Mouse (Mus musculus) forelimb bud, embryonic 11.5 days (tissue): ENCODE results near the gene Rc3h2.
A peak's percentile ranks its signal among the peaks of the same experiment; 100 is the strongest.

Experiments used
- DNase-seq: peaks from one replicate; pipeline ENCODE4 v3.0.0-alpha.2; 2012; ENCODE audit warnings: low read depth, low spot score

Rc3h2 gene

DNA sequence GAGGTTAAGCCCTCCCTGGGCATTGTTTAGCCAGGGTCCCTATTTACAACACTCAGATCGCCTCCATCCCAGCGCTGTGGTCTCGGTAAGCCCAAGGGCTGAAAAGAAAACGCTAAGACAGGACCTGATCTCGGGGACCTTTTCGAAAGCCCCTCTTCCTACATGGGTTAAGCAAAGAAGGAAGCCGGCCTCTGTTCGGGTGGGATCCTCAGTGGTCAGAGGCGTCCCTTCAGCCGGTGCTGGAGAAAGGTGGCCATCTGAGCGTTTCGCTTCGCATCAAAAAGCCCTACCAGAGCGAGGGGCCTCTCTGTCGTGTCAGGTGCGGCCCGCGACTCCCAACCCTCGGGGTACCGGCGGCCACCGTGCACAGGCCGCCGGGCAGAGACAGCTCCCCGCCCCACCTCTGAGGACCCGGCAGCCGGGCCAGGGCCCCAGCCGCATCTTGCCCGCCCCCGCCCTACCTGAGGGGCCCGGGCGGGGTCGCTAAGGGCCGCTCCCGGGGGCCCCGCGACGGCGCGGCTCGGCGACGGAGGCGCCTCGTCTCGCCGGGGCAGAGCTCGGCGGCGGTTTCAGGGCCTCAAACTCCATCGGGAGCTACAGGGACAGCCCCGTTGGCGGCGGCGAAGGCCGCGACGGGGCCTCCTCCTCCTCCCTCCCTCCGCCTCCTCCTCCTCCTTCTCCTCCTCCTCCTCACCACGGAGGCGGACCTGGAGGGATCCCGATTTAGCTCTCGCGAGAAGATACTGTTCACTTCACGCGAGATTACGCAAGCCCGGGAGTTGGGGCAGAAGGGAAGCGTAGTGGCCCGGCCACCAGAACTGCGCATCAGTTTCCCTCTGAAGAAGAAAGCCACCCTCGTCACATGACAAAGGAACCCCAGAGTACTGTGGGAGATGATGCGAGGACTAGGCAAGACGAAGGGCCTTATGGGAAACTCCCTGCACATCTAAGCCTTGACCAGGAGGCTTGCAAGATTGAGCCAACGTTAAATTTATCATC lies at the start of gene Rc3h2:
Gene Rc3h2 (minus strand): TSS at position 598 of the 999 bp plus-strand sequence.
- peak; percentile 99 for DNase-seq

DNA sequence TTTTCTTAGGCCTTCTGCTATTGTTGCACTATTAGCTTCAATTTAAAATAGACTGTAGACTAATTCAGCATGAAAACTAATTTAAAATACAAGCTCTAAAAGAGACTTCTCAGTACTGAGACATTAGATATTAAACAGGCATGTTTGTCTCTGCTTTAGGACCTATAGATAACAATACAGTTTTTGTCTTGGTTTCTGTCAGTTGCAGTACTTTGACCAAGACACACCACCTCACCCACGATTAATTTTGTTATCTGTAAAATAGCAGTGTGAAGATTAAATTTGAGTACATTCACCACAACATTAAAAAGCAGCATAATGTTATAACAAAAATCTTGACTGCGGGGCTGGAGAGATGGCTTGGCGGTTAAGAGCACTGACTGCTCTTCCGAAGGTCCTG lies 43.6 kb upstream of the Rc3h2 start:
- DNase-seq = no peak

DNA sequence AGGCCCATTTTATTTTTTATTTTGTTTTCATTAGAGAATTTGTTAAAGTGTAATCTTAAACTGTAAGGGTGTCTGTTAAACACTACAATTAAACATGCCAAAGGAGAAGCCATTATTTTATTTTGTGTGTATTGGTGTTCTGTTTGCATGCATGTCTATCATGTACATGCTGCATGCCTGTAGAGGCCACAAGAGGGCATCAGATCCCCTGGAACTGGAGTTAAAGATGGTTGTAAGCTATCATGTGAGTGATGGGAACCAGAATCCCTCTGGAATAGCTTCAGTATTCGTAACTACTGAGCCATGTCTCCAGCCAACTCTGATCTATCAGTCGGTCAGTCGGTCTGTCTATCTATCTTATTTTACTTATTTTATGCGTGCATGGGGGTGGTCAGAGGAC lies 38.0 kb upstream of the Rc3h2 start:
- no peak for DNase-seq

DNA sequence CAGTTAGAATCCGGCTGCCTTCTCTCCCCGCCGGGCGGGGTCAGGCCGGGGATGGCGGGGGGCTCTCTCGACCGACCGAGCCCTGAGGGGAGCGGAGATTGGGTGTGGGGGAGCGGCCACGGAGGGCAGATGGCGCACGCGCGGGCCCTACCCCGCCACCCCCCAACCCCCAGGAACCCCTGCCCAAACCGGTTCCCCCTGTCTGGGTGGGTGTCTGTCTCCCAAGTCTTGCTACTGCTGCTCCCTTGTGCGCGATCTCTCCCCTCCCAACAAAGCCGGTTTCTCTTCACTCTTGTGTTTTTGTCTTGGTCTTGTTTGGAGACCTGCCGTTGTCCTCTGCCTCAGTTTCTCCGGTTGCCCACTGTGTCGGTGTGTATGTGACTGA lies 29.7 kb upstream of the Rc3h2 start:
- peak; percentile 3 for DNase-seq

DNA sequence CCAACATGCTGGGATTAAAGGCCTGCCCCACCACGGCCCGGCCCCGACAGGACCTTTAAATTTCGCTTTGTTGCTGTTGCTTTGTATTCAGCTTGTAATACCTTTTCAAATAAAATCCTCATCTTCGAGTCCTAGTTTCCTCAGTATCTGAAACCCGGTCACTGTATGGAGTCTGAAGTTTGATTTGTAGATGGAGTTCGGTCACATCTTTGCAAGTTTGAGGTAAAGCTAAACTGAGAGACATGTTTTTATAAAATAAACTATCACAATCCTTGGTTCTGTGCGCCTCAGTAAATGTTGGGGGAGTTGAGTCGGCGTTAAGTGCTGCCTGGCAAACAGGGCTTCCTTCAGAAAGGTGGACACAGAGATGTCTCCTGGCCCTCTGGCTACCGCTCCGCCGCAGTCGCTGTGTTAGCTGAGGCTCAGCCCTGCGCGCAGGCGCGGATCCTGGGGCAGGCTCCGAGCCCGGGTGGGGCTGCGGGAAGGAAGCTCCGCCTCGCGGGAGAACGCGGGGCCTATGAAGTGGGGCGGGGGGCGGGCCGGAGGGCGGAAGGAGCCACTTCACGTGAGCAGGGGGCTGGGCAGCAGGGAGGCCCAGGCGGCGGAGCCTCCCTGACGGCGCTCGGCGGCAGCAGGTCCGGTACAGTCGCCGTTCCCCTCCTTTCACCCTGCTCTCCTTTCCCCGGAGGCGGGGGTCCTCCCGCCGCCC lies 29.1 kb upstream of the Rc3h2 start:
- peak; percentile 94 for DNase-seq

DNA sequence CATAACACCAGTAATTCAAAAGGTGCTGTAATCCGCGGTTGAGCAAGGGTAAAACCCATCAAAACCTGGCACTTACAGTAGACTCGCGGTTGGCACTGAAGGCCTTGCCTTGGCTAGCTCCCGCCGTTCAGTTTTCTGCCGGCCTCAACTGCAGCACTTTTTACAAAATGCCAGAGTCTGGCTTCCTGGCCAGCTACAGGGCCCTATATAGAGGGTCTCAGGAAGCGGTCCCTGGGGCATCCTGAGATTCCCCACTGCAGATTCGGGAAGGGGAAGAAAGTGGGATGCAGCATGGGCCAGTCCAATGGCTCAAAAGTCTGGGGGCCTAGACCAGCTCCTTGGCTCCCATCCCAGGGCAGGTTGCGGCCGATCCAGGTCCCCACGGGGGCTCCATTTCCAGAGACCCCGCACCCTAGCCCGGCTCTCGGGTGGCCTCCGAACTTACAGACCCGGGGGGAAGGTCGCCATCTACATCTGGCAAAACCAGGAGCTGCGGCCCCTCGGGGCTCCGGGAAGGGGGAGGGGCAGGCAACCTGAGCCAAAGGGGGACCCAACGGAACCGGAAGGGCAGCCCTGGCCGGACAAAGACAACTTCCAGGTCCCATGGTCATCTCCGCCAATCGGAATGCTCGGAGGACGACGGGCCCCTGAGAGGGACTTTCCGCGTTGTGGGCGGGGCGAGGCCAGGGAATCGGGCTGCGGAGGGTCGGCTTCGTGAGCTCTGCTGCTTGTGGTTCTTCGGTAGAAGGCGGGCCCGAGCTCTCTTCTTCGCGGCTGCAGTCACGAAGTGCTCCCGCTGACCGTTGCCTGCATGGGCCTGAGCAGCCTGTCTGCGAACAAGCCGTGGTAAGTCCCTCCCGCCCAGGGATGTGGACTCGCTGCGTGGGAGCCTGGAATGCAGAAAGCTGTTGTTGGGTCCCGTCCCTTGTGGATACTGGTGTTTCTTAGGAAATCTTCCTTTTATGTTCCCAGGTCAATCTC lies 20.2 kb upstream of the Rc3h2 start, which contains the start of the genes Zbtb26, Zbtb6 and Rabgap1:
Gene Zbtb26 (minus strand): TSS at position 525 of the 981 bp plus-strand sequence.
Gene Zbtb6 (minus strand): TSS at position 561 of the 981 bp plus-strand sequence.
Gene Rabgap1 (plus strand): TSS at position 669 of the 981 bp plus-strand sequence.
- peak; percentile 97 for DNase-seq

DNA sequence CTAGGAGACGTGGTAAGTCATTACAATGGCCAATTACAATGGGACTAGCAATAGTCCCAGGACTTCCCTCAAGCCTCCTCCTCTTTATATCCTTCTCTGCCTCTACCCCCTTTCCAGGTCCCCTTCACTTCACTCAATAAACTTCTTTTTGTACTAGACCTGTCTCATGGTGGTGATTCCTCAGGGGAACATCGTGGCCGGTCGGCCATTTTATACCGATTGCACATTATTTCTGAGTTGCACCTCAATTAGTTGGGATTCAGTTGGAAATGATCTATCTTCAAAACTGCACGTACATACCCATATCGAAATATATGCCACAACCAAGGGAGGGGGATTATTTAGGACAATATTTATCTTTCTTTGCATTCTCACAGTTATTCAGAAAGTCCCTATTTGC lies 8.9 kb upstream of the Rc3h2 start:
- DNase-seq = peak; percentile 12

DNA sequence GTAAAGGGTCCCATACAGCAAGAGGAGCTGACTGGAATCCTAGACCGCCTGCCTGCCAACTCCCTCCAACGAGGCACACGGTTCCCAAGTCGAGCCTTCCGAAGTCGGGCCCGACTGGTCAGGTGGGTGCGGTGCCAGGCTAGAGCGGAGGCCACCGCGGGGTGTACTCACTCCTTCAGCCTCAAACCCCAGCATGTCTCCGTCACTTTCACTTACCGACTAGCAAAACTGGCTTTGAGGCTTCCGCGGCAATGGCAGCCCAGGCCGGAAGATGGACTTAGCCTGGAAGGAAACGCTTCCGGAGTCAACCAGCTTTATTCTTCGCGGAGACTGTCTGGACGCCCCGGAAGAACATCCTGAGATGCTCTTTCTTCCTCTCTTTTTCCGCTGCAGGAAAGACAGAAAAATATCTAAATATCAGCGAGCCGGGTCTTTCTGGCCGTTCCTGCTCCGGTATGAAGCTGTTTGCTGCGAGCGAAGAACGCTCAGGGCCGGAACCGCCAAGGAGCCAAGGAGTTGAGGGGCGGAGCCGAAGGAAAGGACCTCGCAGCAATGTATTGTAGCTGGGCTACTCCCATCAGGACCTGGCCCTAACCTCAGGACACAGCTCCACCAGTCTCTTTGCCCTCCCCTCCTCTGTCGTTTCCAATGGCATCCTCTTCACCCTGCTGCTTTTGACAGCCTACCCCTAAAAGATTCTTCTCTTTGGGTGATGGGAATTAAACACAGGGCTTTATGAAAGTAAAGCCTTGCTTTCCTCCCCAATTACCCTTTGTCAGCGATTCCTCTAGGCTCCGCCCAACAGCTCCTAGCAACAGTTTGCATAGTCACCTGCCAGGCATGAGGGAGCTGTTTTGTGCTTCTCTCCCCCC lies 8.1 kb upstream of the Rc3h2 start:
- DNase-seq = peak; percentile 81

DNA sequence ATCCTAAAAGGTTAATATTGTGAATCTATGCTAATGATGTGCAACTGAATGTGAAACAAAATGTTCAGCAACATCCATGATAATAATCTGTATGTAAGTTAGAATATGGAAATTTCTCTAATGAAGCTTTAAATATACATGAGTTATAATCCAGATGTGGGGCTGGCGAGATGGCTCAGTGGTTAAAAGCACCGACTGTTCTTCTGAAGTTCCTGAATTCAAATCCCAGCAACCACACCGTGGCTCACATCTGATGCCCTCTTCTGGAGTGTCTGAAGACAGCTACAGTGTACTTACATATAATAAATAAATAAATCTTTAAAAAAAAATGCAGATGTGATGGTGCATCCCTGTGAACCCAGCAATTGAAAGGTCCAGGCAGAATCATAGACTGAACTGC lies 968 bp upstream of the Rc3h2 start:
- no peak for DNase-seq

DNA sequence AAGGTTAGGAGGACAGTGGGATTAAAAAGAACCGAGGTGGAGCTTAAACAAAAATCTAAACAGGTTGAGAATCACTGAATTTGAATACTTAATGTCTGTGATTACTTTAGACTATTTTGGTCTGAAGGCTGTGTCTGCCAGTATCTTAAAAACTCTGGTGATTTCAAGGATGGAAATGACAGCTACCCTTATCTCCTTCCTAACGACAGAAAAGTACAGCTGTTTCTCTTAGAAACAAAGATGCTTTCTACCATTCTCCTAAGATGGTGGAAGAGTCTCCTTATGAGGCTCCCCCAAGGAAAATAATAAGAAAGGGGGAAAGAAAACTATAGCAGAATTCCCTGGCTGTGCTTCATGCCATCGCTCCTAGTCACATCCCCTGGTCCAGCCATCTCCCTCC lies 800 bp downstream of the Rc3h2 start:
- no peak for DNase-seq

DNA sequence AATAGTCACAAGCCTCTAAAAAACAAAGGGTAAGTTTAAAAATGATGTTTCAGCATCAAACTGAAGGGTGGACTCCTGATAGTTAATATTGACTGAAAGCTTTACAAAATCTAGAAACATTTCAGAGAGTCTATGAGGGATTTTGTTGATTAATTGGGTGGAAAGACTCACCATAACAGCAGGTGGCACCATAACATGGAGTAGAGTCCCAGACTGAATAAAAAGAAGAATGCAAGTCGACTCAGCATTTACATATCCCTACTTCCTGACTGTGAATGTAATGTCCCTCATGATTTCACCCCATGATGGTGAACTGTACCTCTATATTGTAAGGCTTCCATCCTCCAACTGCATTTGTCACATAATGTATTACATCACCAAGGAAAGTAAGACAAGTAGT lies 27.2 kb downstream of the Rc3h2 start:
- DNase-seq = no peak

DNA sequence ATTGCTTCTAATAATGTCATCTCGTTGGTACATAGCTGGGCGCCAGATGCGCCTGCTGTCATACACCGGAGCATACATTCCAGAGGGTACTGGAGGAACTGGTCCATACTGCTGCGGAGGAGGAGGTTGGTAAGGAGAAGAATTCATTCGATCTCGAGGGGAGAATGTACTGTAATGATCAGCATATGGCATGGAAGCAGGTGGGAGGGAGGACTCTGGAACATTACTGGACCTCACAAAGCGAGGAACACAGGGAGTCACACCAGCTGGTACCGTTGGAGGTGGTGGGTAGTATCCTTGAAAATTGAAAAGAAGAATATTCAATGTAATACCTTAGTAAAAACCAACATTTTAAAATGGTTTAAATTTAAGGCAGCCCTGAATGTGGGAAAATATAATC lies 39.8 kb downstream of the Rc3h2 start:
- DNase-seq = no peak

DNA sequence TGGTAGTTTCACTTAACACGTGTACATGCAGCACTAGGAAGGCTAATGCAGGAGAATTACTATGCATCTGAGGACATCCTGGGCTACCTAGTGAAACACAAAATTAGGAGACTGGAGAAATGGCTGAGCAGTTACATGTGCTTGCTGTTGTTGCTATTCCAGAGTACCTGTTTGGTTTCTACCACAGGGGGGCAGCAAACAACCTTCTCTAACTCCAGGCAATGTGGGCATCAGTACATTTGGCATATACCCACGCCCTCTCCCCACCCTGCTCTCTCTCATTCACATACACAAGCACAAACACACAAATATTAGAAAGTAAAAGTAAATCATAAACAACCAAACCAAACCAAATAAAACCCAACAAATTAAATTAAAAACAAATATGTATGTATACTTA lies 42.5 kb downstream of the Rc3h2 start:
- peak; percentile 56 for DNase-seq

DNA sequence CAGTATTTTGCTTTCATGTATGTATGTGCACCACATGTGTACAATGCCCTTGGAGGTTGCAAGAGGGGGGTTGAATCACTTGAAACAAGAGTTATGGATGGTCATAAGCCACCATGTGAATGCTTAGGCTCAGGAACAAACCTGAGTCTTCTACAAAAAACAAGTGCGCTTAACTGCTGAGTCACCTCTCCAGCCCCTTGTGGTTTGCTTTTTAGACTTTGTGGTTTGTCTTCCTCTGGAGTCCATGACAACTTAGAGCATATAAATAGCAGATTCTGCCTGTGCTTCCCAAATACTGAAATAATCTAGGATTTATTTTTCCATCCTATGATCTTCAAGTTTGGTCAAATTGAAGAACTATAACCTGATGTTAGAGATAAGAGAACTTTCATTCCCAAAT lies 46.7 kb downstream of the Rc3h2 start:
- DNase-seq = no peak

DNA sequence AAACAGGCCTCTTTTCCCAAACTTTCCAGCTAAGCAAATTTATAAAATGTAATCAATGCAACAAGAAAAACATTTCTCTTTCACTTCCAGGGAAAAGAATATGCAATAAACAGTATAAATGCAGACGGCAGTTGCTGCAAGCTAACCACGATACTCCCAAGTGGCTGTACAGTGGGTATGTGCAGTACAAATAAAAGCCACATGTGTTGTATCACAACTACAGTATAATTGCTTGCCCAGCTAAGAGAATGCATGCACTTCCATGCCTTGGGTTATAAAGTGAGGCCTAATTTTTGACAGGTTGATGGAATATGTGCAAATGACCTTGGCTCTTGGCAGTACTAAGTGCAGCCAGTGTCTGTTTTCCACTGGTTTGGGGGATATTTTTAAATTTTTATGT lies 52.1 kb downstream of the Rc3h2 start:
- no peak for DNase-seq

DNA sequence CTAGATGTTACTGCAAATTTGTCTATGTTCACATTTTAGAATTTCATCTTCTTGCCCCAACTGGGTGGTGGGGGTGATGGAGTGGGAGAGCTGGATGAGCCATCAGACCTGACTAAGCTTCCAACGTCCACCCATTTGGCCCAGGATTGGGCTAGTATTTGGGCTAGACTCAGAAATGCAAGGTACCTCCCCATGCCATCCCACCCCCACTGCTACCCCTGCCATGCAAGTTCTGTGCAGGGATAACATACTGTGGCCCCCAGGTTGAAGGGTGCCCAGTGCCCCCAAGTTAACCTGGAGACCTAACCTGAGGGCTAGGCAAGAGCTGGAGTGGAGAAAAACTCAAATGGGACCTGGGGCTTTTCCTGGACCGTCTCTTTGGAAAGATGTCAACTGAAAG lies 62.8 kb downstream of the Rc3h2 start:
- no peak for DNase-seq

DNA sequence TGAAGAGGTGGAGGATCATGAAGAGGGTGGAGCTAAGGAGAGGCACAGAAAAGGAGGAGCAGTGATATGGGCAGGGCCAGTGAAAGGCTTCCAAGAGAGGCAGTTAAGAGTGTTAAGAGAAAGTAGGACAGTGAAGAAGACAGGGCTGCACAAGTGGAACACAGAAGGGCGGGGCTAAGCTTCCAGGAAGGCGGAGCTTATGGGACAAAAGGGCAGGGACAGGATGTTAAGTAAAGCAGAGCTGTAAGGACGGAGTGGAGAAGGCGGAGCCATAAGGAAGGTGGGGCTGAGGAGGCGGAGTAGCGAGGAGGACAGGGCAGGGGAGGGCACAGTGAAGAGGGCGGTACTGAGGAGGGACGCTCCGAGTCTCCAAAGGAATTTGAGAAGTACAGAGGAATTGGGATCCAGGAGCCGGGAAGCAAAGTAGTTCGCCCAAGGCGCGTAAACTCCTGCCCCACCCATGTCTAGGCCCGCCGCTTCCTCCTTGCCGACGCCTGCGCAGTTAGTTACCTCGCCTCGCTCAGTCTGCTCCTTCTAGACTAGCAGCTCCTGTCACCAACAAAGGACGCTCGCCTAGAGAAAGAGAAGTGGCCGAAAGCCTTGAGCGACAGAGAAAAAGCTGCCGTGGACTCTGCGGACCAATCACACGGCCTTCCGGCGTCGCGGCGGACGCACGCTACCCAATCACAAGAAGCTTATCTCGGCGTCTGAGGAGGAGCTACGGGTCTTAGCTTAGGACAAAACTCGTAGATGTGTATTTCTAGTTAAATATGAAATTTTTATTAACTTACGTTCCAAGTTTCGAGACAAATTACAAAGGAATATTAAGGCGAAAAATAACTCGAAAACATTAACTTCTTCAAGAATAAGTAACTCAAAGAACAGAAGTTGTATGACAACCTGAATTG lies 63.8 kb downstream of the Rc3h2 start, which contains the start of gene Pdcl:
Gene Pdcl (minus strand): TSS at position 700 of the 908 bp plus-strand sequence.
- DNase-seq = peak; percentile 92

DNA sequence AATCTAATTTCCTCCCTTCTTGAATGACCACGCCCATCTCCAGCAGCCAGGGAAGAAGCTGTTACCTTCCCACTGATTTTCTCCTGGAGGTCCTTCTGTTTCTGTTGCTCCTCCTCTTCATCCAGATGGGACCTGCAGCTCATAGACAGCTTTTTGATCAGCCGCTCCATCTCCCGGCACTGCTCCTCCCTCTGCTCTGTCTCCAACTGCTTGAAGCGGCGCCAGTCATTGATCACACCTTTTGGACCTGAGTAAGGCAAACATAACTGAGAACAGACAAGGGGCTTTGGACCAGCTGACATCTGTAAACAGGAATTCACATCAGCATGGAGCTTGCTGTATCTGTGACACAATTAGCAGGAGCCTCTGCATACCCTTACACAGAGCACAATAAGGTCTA lies 67.1 kb downstream of the Rc3h2 start:
- DNase-seq = no peak

DNA sequence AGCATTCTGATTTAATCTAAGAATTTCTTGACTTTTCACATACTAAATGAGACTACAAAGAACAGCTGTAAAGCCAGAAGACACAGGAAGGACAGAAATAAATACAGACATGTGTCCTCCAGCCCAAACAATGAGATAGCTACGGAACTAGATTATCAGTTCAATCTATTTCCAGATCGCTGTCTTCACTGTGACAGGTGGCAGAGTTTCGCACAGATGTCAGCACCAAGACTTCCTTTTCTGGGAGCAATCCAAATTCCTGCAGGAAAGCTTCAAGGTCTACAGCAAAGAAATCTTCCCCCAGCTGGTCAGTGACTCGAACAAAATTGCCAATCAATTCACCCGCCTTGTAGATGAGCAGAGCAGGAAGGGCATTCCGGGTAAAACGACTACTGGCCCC lies 71.0 kb downstream of the Rc3h2 start:
- DNase-seq = no peak
